Mouse (Mus musculus) lung, embryonic 15.5 days (tissue): Measurements from ENCODE around the gene Klf11. TPM values are rescaled to one million over a fixed set of nuclear protein-coding genes. Genes with fewer than 3 reads are reported as not detected.
A peak's percentile ranks its signal among the peaks of the same experiment; 100 is the strongest.

Source experiments
- ATAC-seq: fragments of 200-750 bp; cut with Nextera tagmentation; 2 replicates; pipeline ENCODE4 v1.8.0; 2017; ENCODE audit warnings: moderate number of reproducible peaks, borderline replicate concordance; ENCODE audit not compliant: low FRiP score, low TSS enrichment; ENCODE audit errors: extremely low read depth
- H3K27ac ChIP-seq: fragments of 300-500 bp; sonication (generic); 2 replicates; pipeline ENCODE4 v1.5.1; 2015; ENCODE audit warnings: moderate library complexity, mild to moderate bottlenecking, inconsistent platforms
- H3K27me3 ChIP-seq: fragments of 300-500 bp; sonication (generic); 2 replicates; pipeline ENCODE4 v1.6.1; 2015; ENCODE audit warnings: inconsistent platforms
- H3K36me3 ChIP-seq: fragments of 300-500 bp; sonication (generic); 2 replicates; pipeline ENCODE4 v1.6.1; 2015; ENCODE audit warnings: inconsistent platforms
- H3K4me1 ChIP-seq: fragments of 300-500 bp; sonication (generic); 2 replicates; pipeline ENCODE4 v1.6.1; 2015; ENCODE audit warnings: inconsistent platforms
- H3K4me2 ChIP-seq: fragments of 300-500 bp; sonication (generic); 2 replicates; pipeline ENCODE4 v1.6.1; 2015; ENCODE audit warnings: inconsistent platforms, mild to moderate bottlenecking, moderate library complexity
- H3K4me3 ChIP-seq: fragments of 300-500 bp; sonication (generic); 2 replicates; pipeline ENCODE4 v1.5.1; 2015; ENCODE audit warnings: mild to moderate bottlenecking, inconsistent platforms
- H3K9ac ChIP-seq: fragments of 300-500 bp; sonication (generic); 2 replicates; pipeline ENCODE4 v1.6.1; 2015; ENCODE audit warnings: inconsistent platforms
- H3K9me3 ChIP-seq: fragments of 300-500 bp; sonication (generic); 2 replicates; pipeline ENCODE4 v1.6.1; 2016; ENCODE audit warnings: inconsistent platforms
- WGBS: fragments of 180-500 bp; shearing (Covaris S2); methylation state at CpG from one replicate; pipeline ENCODE4 v1.1.7; 2015; 5-methylcytosine and 5-hydroxymethylcytosine counted together
- polyA plus RNA-seq: library from polyadenylated mRNA; unstranded; fragments of >200 nt; fragmentation: Nextera tagmentation; extraction: Ambion mirVana; gene quantifications from 2 replicates; pipeline ENCODE4 v1.2.1, GENCODE M21; 2015

The Klf11 gene
- polyA plus RNA-seq, 1 experiment from 2014 or later: 15.0 TPM

DNA sequence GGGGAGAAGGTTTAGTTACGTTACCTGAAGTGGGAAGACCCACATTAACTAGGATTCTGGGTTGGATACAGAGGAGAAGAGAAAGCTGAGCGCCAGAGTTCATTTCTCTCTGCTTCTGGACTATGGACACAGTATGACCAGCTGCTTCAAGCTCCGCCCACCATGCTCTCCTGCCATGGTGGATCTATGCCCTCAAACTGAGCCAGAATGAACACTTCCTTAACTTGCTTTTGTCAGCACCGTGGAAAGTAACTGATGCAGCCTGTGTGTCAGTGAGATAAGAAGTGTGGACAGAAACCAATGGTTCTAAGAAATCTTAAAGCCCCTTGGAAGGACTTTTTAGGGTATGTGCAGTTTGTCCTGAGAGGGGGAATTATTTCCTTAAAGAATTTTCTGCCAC is 7.9 kb downstream of the Klf11 start:
- H3K9ac ChIP-seq: no peak overlapping the region
- H3K27ac ChIP-seq: no peak overlapping the region
- no peak overlapping the region for H3K4me3 ChIP-seq
- 86% methylated on average over 4 of the region's 4 CpGs for WGBS
- peaks cover 53% of the 10 kb centered on the region for H3K36me3 ChIP-seq
- no peaks in the 10 kb centered on the region for H3K4me1 ChIP-seq
- ATAC-seq: no peak
- no peak overlapping the region for H3K4me2 ChIP-seq
- no peaks in the 10 kb centered on the region for H3K9me3 ChIP-seq
- H3K27me3 ChIP-seq: no peaks in the 10 kb centered on the region

- Histone ChIP-seq H3K27me3 (no peaks in the 10 kb centered on the region), H3K27ac (no peak overlapping the region), H3K9ac (no peak overlapping the region), H3K9me3 (no peaks in the 10 kb centered on the region), H3K4me2 (no peak overlapping the region), H3K4me3 (no peak overlapping the region), H3K4me1 (no peaks in the 10 kb centered on the region), H3K36me3 (peaks cover 45% of the 10 kb centered on the region)
- 85% methylated on average over 9 of the region's 9 CpGs for WGBS
- ATAC-seq: no peak
Measured at GRCm38 (mm10) chr12:24659923-24660322, 8.8 kb downstream of the Klf11 start.

- Histone ChIP-seq H3K4me1 (no peaks in the 10 kb centered on the region), H3K9ac (no peak overlapping the region), H3K27me3 (no peaks in the 10 kb centered on the region), H3K27ac (no peak overlapping the region), H3K36me3 (peaks cover 35% of the 10 kb centered on the region), H3K4me3 (no peak overlapping the region), H3K9me3 (no peaks in the 10 kb centered on the region), H3K4me2 (no peak overlapping the region)
- no peak for ATAC-seq
- 75% methylated on average over 4 of the region's 4 CpGs for WGBS
Measured at GRCm38 (mm10) chr12:24661100-24661499, 10.0 kb downstream of the Klf11 start.

- no peak for ATAC-seq
- Histone ChIP-seq H3K36me3 (peaks cover 32% of the 10 kb centered on the region), H3K9ac (no peak overlapping the region), H3K9me3 (no peaks in the 10 kb centered on the region), H3K4me1 (no peaks in the 10 kb centered on the region), H3K27ac (no peak overlapping the region), H3K4me3 (no peak overlapping the region), H3K4me2 (no peak overlapping the region), H3K27me3 (no peaks in the 10 kb centered on the region)
- 80% methylated on average over 5 of the region's 5 CpGs for WGBS
Measured at GRCm38 (mm10) chr12:24662131-24662530, 11.1 kb downstream of the Klf11 start.

GRCm38 (mm10) chr12:24680096-24680491 is 29.0 kb downstream of the Klf11 start:
- Histone ChIP-seq H3K4me2 (peak overlapping the region; percentile 91), H3K4me1 (peaks cover 30% of the 10 kb centered on the region), H3K9ac (peak overlapping the region; percentile 66), H3K9me3 (no peaks in the 10 kb centered on the region), H3K27ac (no peak overlapping the region), H3K36me3 (no peaks in the 10 kb centered on the region), H3K27me3 (peaks cover 26% of the 10 kb centered on the region), H3K4me3 (peak overlapping the region; percentile 54)
- ATAC-seq: no peak
- WGBS: 10% methylated on average over 9 of the region's 9 CpGs

DNA sequence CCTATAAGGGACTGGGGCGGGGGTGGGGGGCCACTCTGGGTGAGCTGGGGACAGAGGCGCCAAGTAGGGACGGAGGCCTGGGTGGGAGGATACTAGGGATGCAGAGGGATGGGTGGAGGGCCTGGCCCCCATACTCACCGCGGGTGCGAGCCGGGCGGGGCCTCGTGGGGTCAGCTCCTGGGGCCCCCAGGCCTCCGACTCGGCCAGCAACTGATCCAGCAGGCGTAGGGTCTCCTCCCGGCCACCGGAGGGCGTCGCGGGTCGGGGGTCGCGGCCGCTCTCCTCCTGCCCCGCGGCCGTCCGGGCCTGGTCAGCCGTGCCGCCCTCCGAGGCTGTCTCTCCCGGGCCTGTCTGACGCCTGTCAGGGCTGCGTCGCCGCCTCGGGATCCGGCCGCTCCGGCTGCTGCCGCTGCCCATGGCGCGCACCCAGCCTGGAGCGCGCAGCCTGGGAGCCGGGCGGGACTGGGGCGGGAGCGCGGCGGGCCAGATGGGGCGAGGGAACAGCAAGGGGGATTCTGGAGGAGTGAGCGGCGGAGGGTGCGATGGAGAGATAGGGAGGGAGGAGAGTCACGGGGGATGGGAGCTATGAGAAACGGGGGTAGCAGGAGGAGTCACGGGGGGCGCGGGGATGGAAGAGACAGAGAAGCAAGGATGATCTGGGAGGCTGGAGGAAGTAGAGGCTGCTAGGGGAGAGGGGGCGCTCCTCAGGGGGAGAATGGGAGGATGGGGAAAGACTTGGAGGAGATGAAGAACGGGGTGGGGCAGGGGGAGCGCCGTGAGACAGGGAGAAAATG is 29.6 kb downstream of the Klf11 start:
- peak overlapping the region; percentile 91 for H3K4me2 ChIP-seq
- no peak overlapping the region for H3K27ac ChIP-seq
- H3K9me3 ChIP-seq: no peaks in the 10 kb centered on the region
- H3K4me3 ChIP-seq: peak overlapping the region; percentile 54
- H3K4me1 ChIP-seq: peaks cover 30% of the 10 kb centered on the region
- WGBS: 2% methylated on average over 54 of the region's 61 CpGs
- H3K36me3 ChIP-seq: no peaks in the 10 kb centered on the region
- peak overlapping the region; percentile 66 for H3K9ac ChIP-seq
- peaks cover 26% of the 10 kb centered on the region for H3K27me3 ChIP-seq
- peak; percentile 55; the same call in 1 of the 2 replicates for ATAC-seq

DNA sequence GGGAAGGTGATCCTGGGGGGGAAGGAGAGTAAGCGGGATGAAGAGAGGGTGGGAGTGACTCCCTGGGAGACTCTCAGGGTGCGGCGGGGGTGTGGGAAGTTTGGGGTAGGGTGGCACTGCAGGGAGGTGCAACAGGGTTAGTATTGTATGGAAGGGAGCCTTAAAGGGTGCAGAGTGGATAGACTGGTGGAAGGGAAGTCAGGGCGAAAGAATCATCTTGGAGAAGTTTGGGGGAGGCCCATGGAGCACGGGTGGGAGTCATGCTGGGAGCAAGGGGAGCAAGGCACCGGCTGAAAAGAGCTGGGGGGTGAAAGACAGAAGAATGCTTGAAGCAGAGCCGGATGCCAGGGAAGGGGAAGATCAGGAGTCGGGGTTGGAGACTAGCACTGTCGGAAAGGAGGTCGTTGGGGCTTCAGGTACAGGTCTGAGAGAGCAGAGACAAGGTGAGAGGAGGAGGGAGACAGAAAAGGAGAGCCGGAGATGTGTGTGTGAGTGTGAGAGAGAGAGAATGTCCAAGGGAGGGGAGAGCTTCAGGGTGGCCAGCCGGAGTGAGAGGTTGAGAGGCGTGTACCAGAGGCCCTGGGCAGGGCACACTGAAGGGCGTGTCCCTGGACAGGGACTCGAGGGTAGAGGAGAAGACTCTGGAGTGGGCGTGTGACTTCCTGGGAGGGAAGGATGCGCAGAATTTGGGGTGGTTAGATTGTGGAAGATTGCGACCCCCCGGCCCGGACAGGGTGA is 30.4 kb downstream of the Klf11 start, which contains the start of gene Cys1:
TSS of gene Cys1 (minus strand) at position 528 of the 738 bp plus-strand sequence.
- H3K27me3 ChIP-seq: peaks cover 26% of the 10 kb centered on the region
- peak within 1 kb of the TSS; percentile 81 for H3K27ac ChIP-seq
- peaks cover 35% of the 10 kb centered on the region for H3K4me1 ChIP-seq
- peak within 1 kb of the TSS; percentile 54 for H3K4me3 ChIP-seq
- 5% methylated on average over 20 of the region's 20 CpGs for WGBS
- 0 out of 2 replicates have a peak, but pooled peaks have one; percentile 27 for ATAC-seq
- H3K9ac ChIP-seq: peak within 1 kb of the TSS; percentile 66
- no peaks in the 10 kb centered on the region for H3K9me3 ChIP-seq
- H3K4me2 ChIP-seq: peak within 1 kb of the TSS; percentile 91
- no peaks in the 10 kb centered on the region for H3K36me3 ChIP-seq

- peaks cover 26% of the 10 kb centered on the region for H3K27me3 ChIP-seq
- peaks cover 35% of the 10 kb centered on the region for H3K4me1 ChIP-seq
- peak overlapping the region; percentile 91; the same call in 1 of the 2 replicates for H3K4me2 ChIP-seq
- H3K27ac ChIP-seq: peak overlapping the region; percentile 81
- WGBS: 25% methylated on average over 8 of the region's 8 CpGs
- H3K36me3 ChIP-seq: no peaks in the 10 kb centered on the region
- H3K9me3 ChIP-seq: no peaks in the 10 kb centered on the region
- no peak overlapping the region for H3K9ac ChIP-seq
- no peak overlapping the region for H3K4me3 ChIP-seq
- ATAC-seq: no peak
Measured at GRCm38 (mm10) chr12:24682563-24682962, 31.5 kb downstream of the Klf11 start.

DNA sequence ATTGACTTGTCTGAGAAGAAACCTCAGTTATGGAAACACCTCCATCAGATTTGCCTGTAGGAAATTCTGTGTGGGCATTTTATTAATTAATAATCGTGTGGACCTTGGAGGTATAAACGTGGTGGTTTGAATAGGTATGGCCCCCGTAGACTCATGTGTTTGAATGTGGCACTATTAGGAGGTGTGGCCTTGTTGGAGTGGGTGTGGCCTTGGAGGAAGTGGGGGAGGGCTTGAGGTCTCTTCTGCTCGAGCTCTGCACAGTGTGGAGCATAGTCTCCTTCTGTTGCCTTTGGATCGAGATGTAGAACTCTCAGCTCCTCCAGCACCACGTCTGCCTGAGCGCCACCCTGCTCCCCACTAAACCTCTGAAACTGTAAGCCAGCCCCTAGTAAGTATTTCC is 32.4 kb downstream of the Klf11 start:
- Histone ChIP-seq H3K36me3 (no peaks in the 10 kb centered on the region), H3K9me3 (no peaks in the 10 kb centered on the region), H3K4me1 (peaks cover 35% of the 10 kb centered on the region), H3K4me2 (no peak overlapping the region), H3K27me3 (peaks cover 26% of the 10 kb centered on the region), H3K9ac (no peak overlapping the region), H3K4me3 (no peak overlapping the region), H3K27ac (peak overlapping the region; percentile 81; the same call in 1 of the 2 replicates)
- ATAC-seq: no peak
- WGBS: 70% methylated on average over 7 of the region's 7 CpGs

GRCm38 (mm10) chr12:24686038-24686695 is 35.1 kb downstream of the Klf11 start:
- Histone ChIP-seq H3K4me3 (no peak overlapping the region), H3K36me3 (no peaks in the 10 kb centered on the region), H3K4me1 (peaks cover 25% of the 10 kb centered on the region), H3K27me3 (peaks cover 20% of the 10 kb centered on the region), H3K27ac (peak overlapping the region; percentile 59; the same call in 1 of the 2 replicates), H3K4me2 (no peak overlapping the region; the same call in 1 of the 2 replicates), H3K9me3 (no peaks in the 10 kb centered on the region), H3K9ac (no peak overlapping the region)
- WGBS: 54% methylated on average over 6 of the region's 6 CpGs
- ATAC-seq: peak; percentile 44; the same call in 1 of the 2 replicates

GRCm38 (mm10) chr12:24686696-24687346 is 35.7 kb downstream of the Klf11 start:
- Histone ChIP-seq H3K4me3 (no peak overlapping the region), H3K9ac (no peak overlapping the region), H3K27ac (peak overlapping the region; percentile 26), H3K36me3 (no peaks in the 10 kb centered on the region), H3K27me3 (peaks cover 15% of the 10 kb centered on the region), H3K9me3 (no peaks in the 10 kb centered on the region), H3K4me2 (no peak overlapping the region), H3K4me1 (peaks cover 19% of the 10 kb centered on the region)
- ATAC-seq: no peak
- WGBS: 50% methylated on average over 11 of the region's 11 CpGs
